Mouse (Mus musculus) layer of hippocampus, postnatal 25 days (tissue): ENCODE measurements around the gene Nfe2l3. TPM values are rescaled to one million over a fixed set of nuclear protein-coding genes. Genes with fewer than 3 reads are reported as not detected.
"Not testable (repeated sequence)": the region's sequence is repeated elsewhere in the genome, so short reads cannot be mapped to it uniquely, and the experiment has no call there.

Source experiments
- DNase-seq, 2 experiments: peaks; one replicate each; pipeline ENCODE4 v3.0.0; 2022; ENCODE audit warnings: mixed read lengths in 2 of 2, low spot score in 1 of 2; ENCODE audit errors: extremely low spot score in 1 of 2
- total RNA-seq, 2 experiments: library from RNA; stranded (reverse); gene quantifications; 2 replicates each; pipeline ENCODE4 v1.2.3; 2021

Nfe2l3 gene
- total RNA-seq, 2 experiments from 2014 or later: 2.9 to 4.4 TPM

DNA sequence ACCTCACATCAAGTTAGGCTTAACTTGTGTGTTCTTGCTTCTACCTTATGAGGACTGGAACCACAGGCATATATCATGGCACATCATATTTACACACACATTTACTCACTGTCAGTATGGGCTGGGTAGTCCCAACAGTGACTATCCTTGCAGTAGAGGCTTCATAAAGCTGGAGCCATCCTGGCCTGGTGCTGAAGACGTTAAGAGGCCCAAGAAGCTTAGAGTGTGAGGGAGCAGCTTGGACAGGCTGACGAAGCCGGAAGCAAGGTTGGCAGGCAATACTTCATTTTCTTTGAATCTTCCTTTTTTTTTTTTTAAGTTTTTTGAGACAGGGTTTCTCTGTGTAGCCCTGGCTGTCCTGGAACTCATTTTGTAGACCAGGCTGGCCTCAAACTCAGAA, 51.4 kb downstream of the Nfe2l3 start:
- no peak for DNase-seq

DNA sequence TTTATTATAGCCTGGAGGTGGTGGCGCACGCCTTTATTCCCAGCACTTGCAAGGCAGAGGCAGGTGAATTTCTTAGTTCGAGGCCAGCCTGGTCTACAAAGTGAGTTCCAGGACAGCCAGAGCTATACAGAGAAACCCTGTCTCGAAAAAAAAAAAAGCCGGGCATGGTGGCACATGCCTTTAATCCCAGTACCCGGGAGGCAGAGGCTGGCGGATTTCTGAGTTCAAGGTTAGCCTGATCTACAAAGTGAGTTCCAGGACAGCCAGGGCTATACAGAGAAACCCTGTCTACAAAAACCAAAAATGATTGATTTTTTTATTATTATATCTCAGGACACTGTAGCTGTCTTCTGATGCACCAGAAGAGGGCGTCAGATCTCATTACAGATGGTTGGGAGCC, 52.1 kb downstream of the Nfe2l3 start:
- DNase-seq: not testable (repeated sequence)

DNA sequence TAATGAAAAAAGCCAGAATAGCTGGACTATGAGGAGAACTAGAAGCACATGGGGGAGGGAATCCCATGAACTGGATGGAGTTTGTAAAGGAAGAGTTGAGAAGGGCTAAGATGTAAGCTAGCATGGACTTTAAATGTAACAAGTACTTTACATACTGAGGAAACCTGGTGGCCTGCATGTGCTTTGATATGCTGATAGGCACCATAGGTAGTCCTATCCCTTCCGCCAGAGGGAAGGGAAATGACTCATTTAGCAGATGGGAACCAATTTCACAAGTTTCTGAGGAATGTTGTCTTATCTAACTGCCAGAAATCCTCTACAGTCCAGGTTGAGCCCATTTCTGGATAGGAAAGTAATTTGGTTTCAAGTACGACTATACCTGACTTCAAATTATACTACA, 53.2 kb downstream of the Nfe2l3 start:
- DNase-seq: no peak

DNA sequence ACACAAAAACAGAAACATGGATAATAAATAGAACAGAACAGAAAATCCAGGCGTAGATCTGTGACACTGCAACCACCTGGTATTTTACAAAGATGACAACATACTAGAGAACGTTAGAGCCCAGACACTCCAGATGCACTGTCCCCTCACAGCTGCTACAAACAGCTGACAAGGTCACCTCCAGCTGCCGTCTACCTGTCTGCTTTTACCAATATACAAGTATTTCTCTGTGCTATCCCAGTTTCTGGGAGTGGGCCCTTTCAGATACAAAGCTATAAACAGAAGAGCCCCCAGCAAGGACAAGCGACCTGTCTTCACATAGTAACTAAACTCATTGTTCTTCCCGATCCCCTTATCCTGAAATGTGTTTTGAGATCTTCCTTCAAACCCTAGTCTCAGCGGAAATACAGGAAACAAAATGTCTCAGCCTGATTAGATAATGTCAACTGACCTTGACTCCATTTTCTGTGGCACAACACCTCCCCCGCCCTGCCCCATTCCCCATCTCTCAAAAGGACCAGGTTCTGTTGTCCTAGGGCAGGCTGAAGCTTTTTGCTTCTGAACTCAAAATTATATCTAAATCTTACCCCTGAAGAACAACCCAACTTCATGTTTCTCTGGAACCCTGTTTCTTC, 53.7 kb downstream of the Nfe2l3 start:
- DNase-seq: no peak

DNA sequence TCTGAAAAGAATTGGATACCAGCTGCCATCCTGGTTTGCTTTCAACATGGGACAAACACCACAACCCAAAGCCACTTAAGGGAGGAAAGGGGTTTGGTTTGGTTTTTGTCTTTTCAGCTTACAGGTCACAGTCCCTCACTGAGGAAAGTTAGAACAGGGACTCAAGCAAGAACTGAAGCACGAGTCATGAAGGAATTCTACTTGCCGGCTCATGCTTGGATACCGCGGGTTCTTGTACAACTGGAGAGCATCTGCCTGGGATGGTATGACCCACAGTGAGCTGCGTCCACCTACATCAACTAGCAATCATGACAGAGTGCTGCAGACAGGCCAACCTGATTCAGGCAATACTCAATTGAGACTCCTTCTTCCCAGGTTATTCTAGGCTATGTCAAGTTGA, 54.3 kb downstream of the Nfe2l3 start:
- DNase-seq: no peak

DNA sequence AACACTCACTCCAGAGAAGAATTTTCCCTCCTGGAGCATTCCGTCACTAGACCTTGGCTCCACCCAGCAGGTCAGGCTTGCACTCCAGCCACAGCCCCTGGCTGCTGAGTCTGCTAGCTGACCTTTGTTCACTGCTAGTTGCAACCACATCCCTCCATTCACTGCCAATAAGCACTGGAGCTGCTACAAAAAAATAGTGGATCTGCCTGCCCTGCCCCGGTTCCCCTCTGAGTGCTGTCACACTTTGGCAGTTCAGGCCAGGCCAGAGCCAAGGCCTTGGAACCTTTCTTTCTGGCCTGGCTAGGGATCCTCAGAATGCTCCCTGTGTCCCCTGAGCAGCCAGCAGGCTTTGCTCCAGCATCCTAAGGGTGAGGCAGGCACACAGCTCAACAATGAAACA, 57.3 kb downstream of the Nfe2l3 start:
- DNase-seq: no peak

DNA sequence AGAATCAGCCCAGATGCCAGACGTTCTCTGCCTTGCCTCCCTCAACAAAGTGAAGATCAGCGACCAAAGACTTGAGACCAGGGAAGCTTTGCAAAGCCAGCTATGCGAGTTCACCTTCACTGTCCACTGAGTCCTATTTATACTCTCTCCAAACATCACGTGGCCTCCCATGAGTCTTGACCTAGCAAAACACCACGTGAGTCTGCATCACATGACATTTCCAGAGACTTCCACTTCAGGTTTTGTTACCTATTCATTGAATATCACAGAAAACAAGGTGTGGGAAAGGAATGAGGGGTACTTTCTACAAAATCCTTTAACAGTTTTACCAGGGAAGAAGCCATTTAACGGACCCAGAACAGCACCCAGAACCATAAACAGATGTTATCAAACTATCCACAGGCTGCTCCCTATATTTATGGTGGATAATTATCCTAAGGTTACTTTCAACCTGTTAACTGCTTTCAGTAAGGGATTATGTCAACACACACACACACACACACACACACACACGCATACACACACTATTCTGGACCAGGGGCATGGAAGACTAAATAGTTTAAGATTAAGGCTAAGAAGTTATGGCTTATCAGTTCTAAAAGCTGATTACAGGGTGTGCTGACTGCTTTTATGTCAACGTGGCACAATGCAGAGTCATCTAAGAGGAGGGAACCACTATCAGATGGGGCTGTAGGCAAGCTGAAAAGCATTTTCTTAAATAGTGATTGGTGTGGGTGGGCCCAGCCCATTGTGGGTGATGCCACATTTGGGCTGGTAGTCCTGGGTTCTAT, 65.0 kb downstream of the Nfe2l3 start:
- no peak for DNase-seq

DNA sequence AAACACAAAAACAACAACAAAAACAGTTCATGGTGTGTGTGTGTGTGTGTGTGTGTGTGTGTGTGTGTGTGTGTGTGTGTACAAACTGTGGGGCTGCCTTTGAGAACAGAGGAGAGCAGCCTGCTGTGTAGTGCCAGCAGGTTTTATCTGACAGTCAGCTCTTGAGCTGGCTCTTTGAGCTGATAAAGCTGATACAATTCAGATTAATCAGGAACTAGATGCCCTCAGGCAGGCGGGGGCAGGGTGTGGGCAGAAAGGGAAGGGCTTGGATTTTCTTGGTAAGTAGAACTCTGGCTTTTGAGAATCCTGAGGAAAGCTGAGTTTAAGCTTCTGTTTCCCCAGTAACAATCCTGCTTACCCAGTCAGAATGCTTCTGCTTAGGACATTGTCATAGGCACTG, 73.2 kb downstream of the Nfe2l3 start:
- no peak for DNase-seq

DNA sequence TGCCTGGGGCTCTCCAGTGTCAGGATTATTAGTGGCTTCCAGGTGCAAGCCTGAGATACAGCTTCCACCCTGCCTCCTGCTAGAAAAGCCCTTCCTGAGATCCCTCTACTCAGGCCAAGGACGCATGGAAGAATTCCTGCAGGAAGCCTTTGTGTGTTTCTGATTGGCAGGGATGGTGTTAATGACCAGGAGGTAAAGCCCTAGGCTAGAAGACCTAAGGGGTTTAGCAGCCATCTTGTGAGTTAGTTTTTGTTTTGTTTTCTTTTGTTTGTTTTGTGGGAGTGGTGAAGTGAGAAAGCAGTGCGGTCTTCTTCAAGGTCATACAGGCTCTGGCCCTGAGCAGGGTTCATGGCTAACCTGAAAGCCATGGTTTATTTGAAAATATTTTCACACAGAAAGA, 75.1 kb downstream of the Nfe2l3 start:
- DNase-seq: no peak

Other genes starting within 250 kb of the Nfe2l3 start
- gene Hnrnpa2b1, start 37.2 kb downstream of the Nfe2l3 start, total RNA-seq: 100 to 1,000 TPM; 444 to 529 TPM
- gene Cbx3, start 37.7 kb downstream of the Nfe2l3 start, total RNA-seq: 100 to 1,000 TPM; 138 to 145 TPM
- gene Snx10, start 91.2 kb downstream of the Nfe2l3 start, total RNA-seq: 100 to 1,000 TPM in 1 of 2 experiments, 10 to 100 TPM in 1; 99.1 to 114 TPM